Mouse (Mus musculus) bone marrow macrophage, adult 2 months (primary cell): Measurements from ENCODE around the gene Baz2b. TPM values are rescaled to one million over a fixed set of nuclear protein-coding genes. Genes with fewer than 3 reads are reported as not detected.

Source experiments
- H3K27ac ChIP-seq: 2 replicates; pipeline ENCODE4 v1.5.1; 2012; ENCODE audit warnings: low read depth, low read length; ENCODE audit not compliant: insufficient read depth
- H3K4me1 ChIP-seq: 2 replicates; pipeline ENCODE4 v1.6.1; 2012; ENCODE audit warnings: low read length; ENCODE audit not compliant: control insufficient read depth, insufficient read depth
- H3K4me3 ChIP-seq: 2 replicates; pipeline ENCODE4 v1.5.1; 2012; ENCODE audit warnings: mild to moderate bottlenecking, low read length, moderate library complexity; ENCODE audit not compliant: insufficient read depth
- CTCF ChIP-seq: IDR thresholded peaks from 2 replicates; pipeline ENCODE4 v1.5.1; 2012; ENCODE audit warnings: low read depth, mild to moderate bottlenecking, low read length, moderate library complexity
- POLR2A ChIP-seq: IDR thresholded peaks from 2 replicates; pipeline ENCODE4 v1.6.1; 2012; ENCODE audit warnings: mild to moderate bottlenecking, low read depth, low read length, borderline replicate concordance
- polyA plus RNA-seq: library from polyadenylated mRNA; stranded (reverse); fragments of >200 nt; gene quantifications from 2 replicates; pipeline ENCODE4 v1.2.4, GENCODE M21; 2012; ENCODE audit not compliant: missing spikeins, insufficient read depth, insufficient read length

The Baz2b gene
- polyA plus RNA-seq, 1 experiment = 64.7 TPM

GRCm38 (mm10) chr2:60171786-60172530 lies 37.7 kb downstream of the Baz2b start:
- H3K27ac ChIP-seq = peak overlapping the region; percentile 92
- peak overlapping the region; percentile 30 for H3K4me3 ChIP-seq

GRCm38 (mm10) chr2:60166878-60167277 lies 42.8 kb downstream of the Baz2b start:
- Histone ChIP-seq H3K4me1 (peaks cover 10% of the 10 kb centered on the region), H3K27ac (no peak overlapping the region), H3K4me3 (no peak overlapping the region)
- no peak for TF ChIP-seq POLR2A
- TF ChIP-seq CTCF = no peak

More at GRCm38 (mm10) chr2:60171786-60172530, 37.7 kb downstream of the Baz2b start:
- H3K4me1 ChIP-seq = peaks cover 34% of the 10 kb centered on the region
- TF ChIP-seq POLR2A (no peak), CTCF (no peak)

GRCm38 (mm10) chr2:60165679-60166078 lies 44.0 kb downstream of the Baz2b start:
- no peak overlapping the region for H3K4me3 ChIP-seq
- TF ChIP-seq CTCF (no peak), POLR2A (no peak)
- H3K27ac ChIP-seq = no peak overlapping the region
- peaks cover 2% of the 10 kb centered on the region; the same call in 1 of the 2 replicates for H3K4me1 ChIP-seq

- H3K27ac ChIP-seq = no peak overlapping the region
- H3K4me3 ChIP-seq = no peak overlapping the region
These were observed 45.9 kb downstream of the Baz2b start for GRCm38 (mm10) chr2:60163744-60164143.

GRCm38 (mm10) chr2:60152481-60152880 lies 57.2 kb downstream of the Baz2b start:
- TF ChIP-seq POLR2A (no peak), CTCF (no peak)
- Histone ChIP-seq H3K27ac (no peak overlapping the region), H3K4me1 (peaks cover 2% of the 10 kb centered on the region; the same call in 1 of the 2 replicates), H3K4me3 (no peak overlapping the region)

More at GRCm38 (mm10) chr2:60163744-60164143, 45.9 kb downstream of the Baz2b start:
- TF ChIP-seq POLR2A (no peak), CTCF (no peak)
- H3K4me1 ChIP-seq = no peaks in the 10 kb centered on the region

- Histone ChIP-seq H3K4me3 (no peak overlapping the region), H3K4me1 (peaks cover 2% of the 10 kb centered on the region; the same call in 1 of the 2 replicates), H3K27ac (no peak overlapping the region)
- TF ChIP-seq CTCF (no peak), POLR2A (no peak)
These were observed 61.0 kb downstream of the Baz2b start for GRCm38 (mm10) chr2:60148651-60149050.

GRCm38 (mm10) chr2:60147428-60147827 lies 62.2 kb downstream of the Baz2b start:
- TF ChIP-seq CTCF (no peak), POLR2A (no peak)
- H3K27ac ChIP-seq = no peak overlapping the region
- no peak overlapping the region for H3K4me3 ChIP-seq
- no peaks in the 10 kb centered on the region for H3K4me1 ChIP-seq

GRCm38 (mm10) chr2:60145742-60146141 lies 63.9 kb downstream of the Baz2b start:
- Histone ChIP-seq H3K4me3 (no peak overlapping the region), H3K4me1 (no peaks in the 10 kb centered on the region), H3K27ac (no peak overlapping the region)
- no peak for TF ChIP-seq POLR2A

- no peaks in the 10 kb centered on the region for H3K4me1 ChIP-seq
- no peak overlapping the region for H3K4me3 ChIP-seq
- H3K27ac ChIP-seq = no peak overlapping the region
- TF ChIP-seq POLR2A = no peak
- TF ChIP-seq CTCF = no peak
These were observed 66.3 kb downstream of the Baz2b start for GRCm38 (mm10) chr2:60143383-60143782.

GRCm38 (mm10) chr2:60142281-60142680 lies 67.4 kb downstream of the Baz2b start:
- 0 out of 2 replicates have a peak, but pooled peaks cover 2% of the 10 kb centered on the region for H3K4me1 ChIP-seq
- H3K27ac ChIP-seq = no peak overlapping the region

More at GRCm38 (mm10) chr2:60142281-60142680, 67.4 kb downstream of the Baz2b start:
- TF ChIP-seq POLR2A (no peak), CTCF (no peak)
- no peak overlapping the region for H3K4me3 ChIP-seq
